Mouse (Mus musculus): ENCODE results near the gene Grik5. TPM values are rescaled to one million over a fixed set of nuclear protein-coding genes. Genes with fewer than 3 reads are reported as not detected.

The Grik5 gene
- polyA plus RNA-seq, 1 experiment from 2014 or later: 4.1 TPM

GRCm38 (mm10) chr7:25026452-25026851 lies 45.7 kb downstream of the Grik5 start:
- WGBS: 42% methylated on average over 7 of the region's 7 CpGs
- no peak overlapping the region for H3K4me3 ChIP-seq
- no peak for ATAC-seq (ENCODE audit: extremely low read depth, insufficient number of reproducible peaks, low FRiP score, low TSS enrichment)
- 0 out of 2 replicates have a peak overlapping the region, but pooled peaks have one; percentile 2 for H3K9ac ChIP-seq
- no peak overlapping the region for H3K27ac ChIP-seq (replicated peaks)
- H3K9me3 ChIP-seq: no peaks in the 10 kb centered on the region
- no peaks in the 10 kb centered on the region for H3K27me3 ChIP-seq (replicated peaks)
- peaks cover 27% of the 10 kb centered on the region for H3K4me1 ChIP-seq
- no peak overlapping the region for H3K4me2 ChIP-seq
- peaks cover 35% of the 10 kb centered on the region for H3K36me3 ChIP-seq

GRCm38 (mm10) chr7:25025855-25026439 lies 46.2 kb downstream of the Grik5 start:
- Histone ChIP-seq H3K4me1 (peaks cover 27% of the 10 kb centered on the region), H3K27ac (replicated peaks) (no peak overlapping the region; the same call in 1 of the 2 replicates), H3K4me2 (no peak overlapping the region), H3K4me3 (no peak overlapping the region), H3K9ac (no peak overlapping the region), H3K36me3 (peaks cover 40% of the 10 kb centered on the region), H3K27me3 (replicated peaks) (no peaks in the 10 kb centered on the region), H3K9me3 (no peaks in the 10 kb centered on the region)
- no peak for ATAC-seq (ENCODE audit: extremely low read depth, insufficient number of reproducible peaks, low FRiP score, low TSS enrichment)
- 48% methylated on average over 10 of the region's 10 CpGs for WGBS

GRCm38 (mm10) chr7:25011592-25011991 lies 60.6 kb downstream of the Grik5 start:
- no peak overlapping the region for H3K4me2 ChIP-seq
- no peak for ATAC-seq (ENCODE audit: extremely low read depth, insufficient number of reproducible peaks, low FRiP score, low TSS enrichment)
- H3K36me3 ChIP-seq: peaks cover 42% of the 10 kb centered on the region
- H3K4me1 ChIP-seq: peaks cover 20% of the 10 kb centered on the region
- H3K4me3 ChIP-seq: no peak overlapping the region
- no peak overlapping the region for H3K9ac ChIP-seq
- H3K9me3 ChIP-seq: no peaks in the 10 kb centered on the region
- 50% methylated on average over 7 of the region's 7 CpGs for WGBS
- no peak overlapping the region for H3K27ac ChIP-seq (replicated peaks)
- peaks cover 73% of the 10 kb centered on the region for H3K27me3 ChIP-seq (replicated peaks)

GRCm38 (mm10) chr7:25010090-25010913 lies 61.8 kb downstream of the Grik5 start:
- peak overlapping the region; percentile 44 for H3K4me3 ChIP-seq
- H3K4me1 ChIP-seq: peaks cover 25% of the 10 kb centered on the region
- WGBS: 1% methylated on average over 90 of the region's 97 CpGs
- no peak overlapping the region for H3K27ac ChIP-seq (replicated peaks)
- H3K36me3 ChIP-seq: peaks cover 32% of the 10 kb centered on the region
- no peaks in the 10 kb centered on the region for H3K9me3 ChIP-seq
- ATAC-seq (ENCODE audit: extremely low read depth, insufficient number of reproducible peaks, low FRiP score, low TSS enrichment): no peak
- H3K27me3 ChIP-seq (replicated peaks): peaks cover 86% of the 10 kb centered on the region
- H3K9ac ChIP-seq: 0 out of 2 replicates have a peak overlapping the region, but pooled peaks have one; percentile 28
- peak overlapping the region; percentile 69 for H3K4me2 ChIP-seq

GRCm38 (mm10) chr7:25009099-25009700 lies 62.9 kb downstream of the Grik5 start:
- no peak overlapping the region for H3K27ac ChIP-seq (replicated peaks)
- H3K4me2 ChIP-seq: peak overlapping the region; percentile 55
- H3K9me3 ChIP-seq: no peaks in the 10 kb centered on the region
- peaks cover 22% of the 10 kb centered on the region for H3K36me3 ChIP-seq
- peak overlapping the region; percentile 8; the same call in 1 of the 2 replicates for H3K4me3 ChIP-seq
- peaks cover 32% of the 10 kb centered on the region for H3K4me1 ChIP-seq
- whole genome bisulfite sequencing: 9% methylated on average over 20 of the region's 20 CpGs
- H3K9ac ChIP-seq: no peak overlapping the region
- peaks cover 97% of the 10 kb centered on the region for H3K27me3 ChIP-seq (replicated peaks)
- ATAC-seq (ENCODE audit: extremely low read depth, insufficient number of reproducible peaks, low FRiP score, low TSS enrichment): no peak

- no peak for ATAC-seq (ENCODE audit: extremely low read depth, insufficient number of reproducible peaks, low FRiP score, low TSS enrichment)
- Histone ChIP-seq H3K9me3 (no peaks in the 10 kb centered on the region), H3K36me3 (peaks cover 16% of the 10 kb centered on the region), H3K4me1 (peaks cover 32% of the 10 kb centered on the region), H3K27me3 (replicated peaks) (peaks cover 99% of the 10 kb centered on the region), H3K27ac (replicated peaks) (no peak overlapping the region), H3K4me3 (peak overlapping the region; percentile 8; the same call in 1 of the 2 replicates), H3K4me2 (peak overlapping the region; percentile 55), H3K9ac (no peak overlapping the region)
- under 1% methylated on average over 17 of the region's 17 CpGs for whole genome bisulfite sequencing
Observed at GRCm38 (mm10) chr7:25008635-25009034, 63.5 kb downstream of the Grik5 start.

- Histone ChIP-seq H3K9me3 (no peaks in the 10 kb centered on the region), H3K4me2 (no peak overlapping the region), H3K4me3 (no peak overlapping the region), H3K27ac (replicated peaks) (no peak overlapping the region), H3K36me3 (peaks cover 9% of the 10 kb centered on the region), H3K27me3 (replicated peaks) (peaks cover 100% of the 10 kb centered on the region), H3K4me1 (peaks cover 32% of the 10 kb centered on the region), H3K9ac (no peak overlapping the region)
- ATAC-seq (ENCODE audit: extremely low read depth, insufficient number of reproducible peaks, low FRiP score, low TSS enrichment): no peak
- WGBS: 23% methylated on average over 8 of the region's 8 CpGs
Observed at GRCm38 (mm10) chr7:25007609-25008374, 64.4 kb downstream of the Grik5 start.

- no peak overlapping the region for H3K9ac ChIP-seq
Observed at GRCm38 (mm10) chr7:25006586-25007364, 65.4 kb downstream of the Grik5 start.

GRCm38 (mm10) chr7:25006171-25006570 lies 66.0 kb downstream of the Grik5 start:
- Histone ChIP-seq H3K4me3 (peak overlapping the region; percentile 47), H3K27ac (replicated peaks) (no peak overlapping the region), H3K9me3 (no peaks in the 10 kb centered on the region), H3K4me2 (peak overlapping the region; percentile 74), H3K27me3 (replicated peaks) (peaks cover 90% of the 10 kb centered on the region), H3K9ac (no peak overlapping the region), H3K4me1 (peaks cover 32% of the 10 kb centered on the region), H3K36me3 (no peaks in the 10 kb centered on the region)
- no peak for ATAC-seq (ENCODE audit: extremely low read depth, insufficient number of reproducible peaks, low FRiP score, low TSS enrichment)
- 63% methylated on average over 3 of the region's 3 CpGs for WGBS

More at GRCm38 (mm10) chr7:25006586-25007364, 65.4 kb downstream of the Grik5 start:
- Histone ChIP-seq H3K9me3 (no peaks in the 10 kb centered on the region), H3K4me1 (peaks cover 32% of the 10 kb centered on the region), H3K4me2 (no peak overlapping the region), H3K27me3 (replicated peaks) (peaks cover 96% of the 10 kb centered on the region), H3K27ac (replicated peaks) (no peak overlapping the region), H3K4me3 (no peak overlapping the region), H3K36me3 (no peaks in the 10 kb centered on the region)
- WGBS: 69% methylated on average over 12 of the region's 12 CpGs
- ATAC-seq (ENCODE audit: extremely low read depth, insufficient number of reproducible peaks, low FRiP score, low TSS enrichment): no peak

- Histone ChIP-seq H3K4me3 (peak within 1 kb of the TSS; percentile 47), H3K4me2 (peak within 1 kb of the TSS; percentile 74), H3K9ac (peak within 1 kb of the TSS; percentile 70), H3K4me1 (peaks cover 29% of the 10 kb centered on the region), H3K36me3 (no peaks in the 10 kb centered on the region), H3K9me3 (no peaks in the 10 kb centered on the region), H3K27ac (replicated peaks) (no peak within 1 kb of the TSS), H3K27me3 (replicated peaks) (peaks cover 90% of the 10 kb centered on the region)
- WGBS: 3% methylated on average over 54 of the region's 54 CpGs
- ATAC-seq (ENCODE audit: extremely low read depth, insufficient number of reproducible peaks, low FRiP score, low TSS enrichment): no peak; the same call in 1 of the 2 replicates
Observed at GRCm38 (mm10) chr7:25005421-25006065, 66.6 kb downstream of the Grik5 start, which contains the start of gene Atp1a3. Gene Atp1a3 (minus strand): TSS chr7:25005958.

Data from heart, embryonic 13.5 days (tissue).